Comparison of ENCODE assay signal across 8 mouse cellular contexts in the genomic region with DNA sequence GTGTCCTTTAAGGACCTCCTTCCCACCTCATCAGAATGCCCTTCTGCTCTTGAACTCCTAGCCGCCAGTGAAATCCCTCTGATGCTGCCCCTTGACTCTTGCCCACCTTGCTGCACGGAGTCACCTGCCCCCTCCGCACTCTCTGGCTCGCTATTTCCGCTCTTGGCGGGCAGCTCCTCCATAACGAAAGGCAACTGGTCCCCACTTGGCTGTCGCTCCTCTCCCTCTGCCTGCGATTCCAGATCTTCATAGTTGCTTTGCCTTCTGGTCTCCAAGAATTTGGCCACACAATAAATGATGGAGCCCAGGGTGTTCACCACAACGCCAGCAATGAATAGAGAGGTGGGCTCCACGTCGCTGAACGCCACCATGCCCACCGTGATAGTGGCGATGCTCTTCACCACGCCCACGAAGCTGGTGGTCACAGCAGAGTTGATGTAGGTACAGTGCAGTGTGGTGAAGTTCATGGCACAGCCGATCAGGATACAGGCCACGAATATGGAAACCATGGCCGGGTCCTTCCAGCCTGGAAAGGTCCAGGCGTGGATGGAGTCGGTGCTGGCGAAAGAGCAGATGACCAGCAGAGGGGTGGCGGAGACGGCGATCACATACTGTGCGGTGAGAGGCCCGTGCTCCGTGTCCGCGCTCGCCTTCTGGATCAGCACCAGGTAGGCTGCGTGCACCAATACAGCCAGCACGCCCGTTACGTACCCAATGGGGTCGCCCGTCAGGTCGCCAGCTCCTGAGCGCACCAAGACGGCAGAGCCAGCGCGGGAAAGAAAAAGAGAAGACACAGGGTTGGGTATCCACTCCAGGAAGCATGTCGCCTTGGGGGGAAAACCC. TPM values are rescaled to one million over a fixed set of nuclear protein-coding genes. Genes with fewer than 3 reads are reported as not detected.
DNase-seq lines count a peak whose midpoint lies in the region; ATAC-seq and TF ChIP-seq lines count a peak whose summit lies in the region.

No protein-coding gene starts in this region.

- no peak overlapping the region for H3K27ac ChIP-seq in kidney, embryonic 14.5 days (ENCODE audit: low read depth, low read length)
- H3K27ac ChIP-seq in cortical plate, adult 2 months (ENCODE audit: insufficient read depth, low read length), result no peak overlapping the region
- no peak overlapping the region for H3K27ac ChIP-seq in forebrain, embryonic 16.5 days (ENCODE audit: low read length)
- peak overlapping the region; percentile 68; the same call in 1 of the 2 replicates for H3K27ac ChIP-seq in midbrain, embryonic 10.5 days (replicated peaks)

- no peaks in the 10 kb centered on the region for H3K36me3 ChIP-seq in kidney, embryonic 14.5 days (ENCODE audit: control insufficient read depth, insufficient read depth, low read length)
- no peaks in the 10 kb centered on the region for H3K36me3 ChIP-seq in forebrain, embryonic 16.5 days (ENCODE audit: control insufficient read depth, insufficient read depth)
- H3K36me3 ChIP-seq in midbrain, embryonic 10.5 days, result no peaks in the 10 kb centered on the region

- H3K4me3 ChIP-seq in kidney, embryonic 14.5 days (ENCODE audit: low read length), result peak overlapping the region; percentile 57
- H3K4me3 ChIP-seq in cortical plate, adult 2 months (ENCODE audit: insufficient read depth, low read length), result peak overlapping the region; percentile 47
- H3K4me3 ChIP-seq in forebrain, embryonic 16.5 days (replicated peaks; ENCODE audit: low read length), result peak overlapping the region; percentile 58
- H3K4me3 ChIP-seq in midbrain, embryonic 10.5 days, result peak overlapping the region; percentile 73

- H3K9ac ChIP-seq in kidney, embryonic 14.5 days (ENCODE audit: low read depth, low read length), result no peak overlapping the region
- H3K9ac ChIP-seq in forebrain, embryonic 16.5 days (replicated peaks; ENCODE audit: low read depth, low read length), result no peak overlapping the region; the same call in 1 of the 2 replicates

- TF ChIP-seq CTCF in cortical plate, adult 2 months (IDR thresholded peaks at IDR 0.05; ENCODE audit: extremely low read depth, insufficient read depth, low read length), result no peak

- peaks cover 16% of the 10 kb centered on the region; the same call in 1 of the 2 replicates for H3K4me1 ChIP-seq in kidney, embryonic 14.5 days (ENCODE audit: control insufficient read depth, insufficient read depth, low read length)
- H3K4me1 ChIP-seq in cortical plate, adult 2 months (ENCODE audit: control insufficient read depth, insufficient read depth, low read length), result no peaks in the 10 kb centered on the region
- H3K4me1 ChIP-seq in forebrain, embryonic 16.5 days (replicated peaks; ENCODE audit: control insufficient read depth, insufficient read depth, low read length), result peaks cover 31% of the 10 kb centered on the region
- peaks cover 32% of the 10 kb centered on the region for H3K4me1 ChIP-seq in midbrain, embryonic 10.5 days

- no peak for DNase-seq in kidney, adult 8-10 months
- peak; percentile 45 for DNase-seq in midbrain, embryonic 10.5 days (ENCODE audit: low spot score)
- DNase-seq in gastrocnemius, postnatal 25 days, result no peak
- no peak for DNase-seq in right cerebral cortex, postnatal 36 days (ENCODE audit: low spot score in 2 of 2)

- TF ChIP-seq POLR2A in cortical plate, adult 2 months (IDR thresholded peaks at IDR 0.05; ENCODE audit: extremely low read depth, insufficient read depth, low read length), result no peak

- peak overlapping the region; percentile 100 for H3K4me2 ChIP-seq in kidney, embryonic 14.5 days (replicated peaks; ENCODE audit: low read depth, low read length)
- peak overlapping the region; percentile 99 for H3K4me2 ChIP-seq in forebrain, embryonic 16.5 days (ENCODE audit: low read length)

- peaks cover 50% of the 10 kb centered on the region for H3K27me3 ChIP-seq in kidney, embryonic 14.5 days (ENCODE audit: control insufficient read depth, insufficient read depth, low read length)
- H3K27me3 ChIP-seq in forebrain, embryonic 16.5 days (replicated peaks; ENCODE audit: control insufficient read depth, insufficient read depth, low read length), result peaks cover 44% of the 10 kb centered on the region
- peaks cover 88% of the 10 kb centered on the region for H3K27me3 ChIP-seq in midbrain, embryonic 10.5 days (ENCODE audit: low read depth, poor library complexity, severe bottlenecking)

- no peaks in the 10 kb centered on the region for H3K9me3 ChIP-seq in kidney, embryonic 14.5 days (ENCODE audit: control insufficient read depth, low read length)
- no peaks in the 10 kb centered on the region for H3K9me3 ChIP-seq in forebrain, embryonic 16.5 days (ENCODE audit: control insufficient read depth, low read length)
- H3K9me3 ChIP-seq in midbrain, embryonic 10.5 days (replicated peaks), result no peaks in the 10 kb centered on the region

- ATAC-seq in kidney, embryonic 14.5 days (ENCODE audit: low FRiP score, low TSS enrichment), result no peak
- no peak for ATAC-seq in forebrain, embryonic 16.5 days
- no peak for ATAC-seq in inflammation-experienced regulatory T-cells, adult 6 months

- 5% methylated on average over 44 of the region's 44 CpGs for WGBS in kidney, embryonic 14.5 days
- WGBS in forebrain, embryonic 16.5 days, result 6% methylated on average over 44 of the region's 44 CpGs
- WGBS in midbrain, embryonic 10.5 days, result 6% methylated on average over 44 of the region's 44 CpGs

RNA-seq across cellular contexts. Expression of a gene that starts 2.1 kb away (rescaled TPM):
- 0.08 and 0.40 TPM in 2 replicates for polyA plus RNA-seq in kidney, embryonic 14.5 days (2014; fragmentation: Nextera tagmentation; extraction: Ambion mirVana)
- polyA plus RNA-seq in cortical plate, adult 2 months (2012; rRNA removed), result 0.59 and 4.0 TPM in 2 replicates
- 1.5 and 1.8 TPM in 2 replicates for polyA plus RNA-seq in forebrain, embryonic 16.5 days (2015; fragmentation: Nextera tagmentation; extraction: Ambion mirVana)
- 0.90 and 0.97 TPM in 2 replicates for polyA plus RNA-seq in midbrain, embryonic 10.5 days (2016; fragmentation: Nextera tagmentation; extraction: Ambion mirVana)
- total RNA-seq in gastrocnemius, postnatal 25 days (2021), result not detected
- polyA plus RNA-seq in inflammation-experienced regulatory T-cells, adult 6 months (2017; shearing (Covaris generic)), result not detected

RNA-seq across cellular contexts. Expression of a gene that starts 58.3 kb away (rescaled TPM):
- 36.1 and 45.4 TPM in 2 replicates for polyA plus RNA-seq in kidney, embryonic 14.5 days (2014; fragmentation: Nextera tagmentation; extraction: Ambion mirVana)
- 35.4 and 35.8 TPM in 2 replicates for polyA plus RNA-seq in cortical plate, adult 2 months (2012; rRNA removed)
- polyA plus RNA-seq in forebrain, embryonic 16.5 days (2015; fragmentation: Nextera tagmentation; extraction: Ambion mirVana), result 23.9 and 24.3 TPM in 2 replicates
- 31.2 and 33.1 TPM in 2 replicates for polyA plus RNA-seq in midbrain, embryonic 10.5 days (2016; fragmentation: Nextera tagmentation; extraction: Ambion mirVana)
- total RNA-seq in gastrocnemius, postnatal 25 days (2021), result 10 to 100 TPM; 14.6 to 15.6 TPM
- polyA plus RNA-seq in inflammation-experienced regulatory T-cells, adult 6 months (2017; shearing (Covaris generic)), result 10 to 100 TPM in 1 of 3 experiments, 1 to 10 TPM in 2; 1.6 to 12.6 (median 5.8) TPM
